Mouse (Mus musculus): ENCODE data around the gene Pde1c. TPM values are rescaled to one million over a fixed set of nuclear protein-coding genes. Genes with fewer than 3 reads are reported as not detected.

The Pde1c gene
- polyA plus RNA-seq, 1 experiment = 0.01 TPM

DNA sequence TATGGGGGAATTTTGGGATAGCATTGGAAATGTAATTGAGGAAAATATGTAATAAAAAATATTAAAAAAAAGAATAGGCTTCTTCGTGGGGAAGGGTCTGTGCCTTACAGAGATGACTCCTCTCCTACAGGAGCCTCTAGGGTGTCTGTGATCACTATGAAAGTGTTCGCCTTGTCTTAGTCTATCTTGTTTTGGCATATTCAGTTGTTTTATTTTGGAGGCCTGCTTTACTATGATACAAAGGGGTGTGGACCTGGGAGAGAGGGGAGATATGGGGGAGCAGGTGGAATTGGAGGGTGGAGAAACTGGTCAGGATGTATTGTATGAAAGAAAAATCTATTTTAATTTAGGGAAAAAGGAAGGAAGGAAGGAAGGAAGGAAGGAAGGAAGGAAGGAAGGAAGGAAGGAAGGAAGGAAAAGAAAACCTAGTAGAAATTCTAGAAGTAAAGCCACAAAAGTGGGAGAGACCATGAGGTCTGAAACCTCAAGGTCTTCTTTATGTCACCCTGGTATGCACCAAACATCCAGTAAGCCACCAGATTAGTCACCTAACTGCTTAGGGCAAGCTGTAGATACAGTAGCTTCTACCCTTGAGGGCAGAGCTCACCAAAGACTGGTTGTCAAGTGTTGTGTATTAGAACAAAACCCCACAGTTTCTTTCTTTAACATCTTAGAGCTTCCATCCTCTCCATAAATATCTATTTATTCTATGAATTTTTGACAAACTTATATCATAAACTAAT lies 311.2 kb downstream of the Pde1c start:
- Histone ChIP-seq H3K27me3 (ENCODE audit: control insufficient read depth) (no peaks in the 10 kb centered on the region), H3K4me3 (replicated peaks) (no peak overlapping the region), H3K36me3 (ENCODE audit: control insufficient read depth) (no peaks in the 10 kb centered on the region), H3K9me3 (ENCODE audit: control insufficient read depth, low read length) (no peaks in the 10 kb centered on the region), H3K4me1 (ENCODE audit: control insufficient read depth) (peaks cover 31% of the 10 kb centered on the region)
- TF ChIP-seq GATA1 (IDR thresholded peaks at IDR 0.05; ENCODE audit: low read length) = no peak
- no peak for TF ChIP-seq TAL1 (IDR thresholded peaks at IDR 0.05; ENCODE audit: low read length)

DNA sequence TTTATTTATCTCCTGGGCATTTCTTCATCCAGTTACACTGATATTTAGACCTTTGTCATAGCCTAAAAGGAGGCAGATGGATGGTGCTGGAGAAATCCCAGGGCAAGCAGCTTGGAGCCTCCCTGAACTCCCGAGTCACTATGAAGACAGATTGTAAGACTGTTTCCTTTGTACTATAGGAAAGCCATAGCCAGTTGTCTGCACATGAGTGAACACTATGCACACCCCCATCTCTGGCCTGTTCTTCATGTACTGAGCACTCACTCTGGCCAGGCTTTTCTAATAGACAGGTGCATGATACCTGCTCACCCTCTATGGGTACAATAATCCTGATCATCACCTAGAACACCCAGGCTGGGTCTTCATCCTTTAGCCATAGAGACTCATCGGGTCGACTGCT lies 318.8 kb downstream of the Pde1c start:
- no peaks in the 10 kb centered on the region for H3K36me3 ChIP-seq (ENCODE audit: control insufficient read depth)
- no peaks in the 10 kb centered on the region for H3K27me3 ChIP-seq (ENCODE audit: control insufficient read depth)
- no peaks in the 10 kb centered on the region for H3K9me3 ChIP-seq (ENCODE audit: control insufficient read depth, low read length)
- no peak overlapping the region for H3K4me3 ChIP-seq (replicated peaks)
- no peak for TF ChIP-seq GATA1 (IDR thresholded peaks at IDR 0.05; ENCODE audit: low read length)
- TF ChIP-seq TAL1 (IDR thresholded peaks at IDR 0.05; ENCODE audit: low read length) = no peak
- H3K4me1 ChIP-seq (ENCODE audit: control insufficient read depth) = no peaks in the 10 kb centered on the region

DNA sequence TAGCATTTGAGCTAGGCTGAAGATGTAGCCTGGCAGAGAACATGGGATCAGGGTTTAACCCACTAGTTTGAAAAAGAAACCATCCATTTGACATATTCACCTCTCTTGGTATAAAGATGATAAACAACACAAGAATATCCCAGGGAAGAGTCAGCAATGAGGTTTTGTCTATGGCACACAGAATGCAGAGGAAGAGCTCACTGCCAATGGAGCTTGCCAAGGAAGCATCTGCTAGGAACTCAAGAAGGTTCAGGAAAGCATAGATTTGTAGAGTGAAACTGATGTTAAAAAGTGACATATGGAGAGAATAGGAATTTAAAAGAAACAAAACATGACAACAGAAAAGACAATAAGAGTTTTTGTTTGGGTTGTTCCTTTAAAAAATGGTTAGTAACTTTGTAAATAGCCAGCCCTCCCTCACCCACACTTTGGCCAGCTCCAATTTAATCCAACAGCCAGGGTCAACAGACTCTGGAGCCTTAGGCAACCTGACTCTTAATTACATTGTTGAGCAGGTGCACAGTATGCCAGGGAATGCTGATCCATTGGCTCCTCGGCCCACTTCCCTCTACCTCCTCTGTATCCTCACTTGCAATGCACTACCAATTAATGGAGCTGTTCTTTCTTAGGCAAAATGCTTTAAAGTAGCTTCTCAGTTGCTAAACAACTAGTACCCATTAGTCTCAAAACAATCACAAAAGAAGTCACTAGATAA lies 377.3 kb downstream of the Pde1c start:
- Histone ChIP-seq H3K4me3 (replicated peaks) (no peak overlapping the region), H3K27me3 (ENCODE audit: control insufficient read depth) (no peaks in the 10 kb centered on the region), H3K4me1 (ENCODE audit: control insufficient read depth) (no peaks in the 10 kb centered on the region), H3K9me3 (ENCODE audit: control insufficient read depth, low read length) (no peaks in the 10 kb centered on the region), H3K36me3 (ENCODE audit: control insufficient read depth) (no peaks in the 10 kb centered on the region)
- no peak for TF ChIP-seq TAL1 (IDR thresholded peaks at IDR 0.05; ENCODE audit: low read length)
- TF ChIP-seq GATA1 (IDR thresholded peaks at IDR 0.05; ENCODE audit: low read length) = no peak

DNA sequence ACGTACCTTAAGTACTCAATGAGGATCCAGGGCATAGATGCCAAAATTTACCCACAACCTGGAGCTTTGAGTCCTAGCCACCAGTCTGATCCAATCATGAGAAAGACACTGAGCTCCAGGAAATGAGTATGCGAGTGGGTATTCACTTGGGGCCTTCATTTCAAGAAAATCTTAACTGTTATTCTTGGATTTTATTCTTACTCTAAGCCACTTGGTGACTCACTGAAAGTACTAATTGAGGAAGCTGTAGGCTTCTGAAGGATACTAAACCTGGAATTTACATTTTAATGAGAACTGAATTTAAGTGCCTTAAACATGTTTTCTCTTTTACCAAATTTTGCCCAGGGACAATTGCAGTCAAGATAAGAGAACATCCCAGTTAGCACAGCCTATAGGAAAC lies 392.4 kb downstream of the Pde1c start:
- no peaks in the 10 kb centered on the region for H3K27me3 ChIP-seq (ENCODE audit: control insufficient read depth)
- H3K9me3 ChIP-seq (ENCODE audit: control insufficient read depth, low read length) = no peaks in the 10 kb centered on the region
- H3K36me3 ChIP-seq (ENCODE audit: control insufficient read depth) = no peaks in the 10 kb centered on the region
- TF ChIP-seq TAL1 (IDR thresholded peaks at IDR 0.05; ENCODE audit: low read length) = no peak
- no peak for TF ChIP-seq GATA1 (IDR thresholded peaks at IDR 0.05; ENCODE audit: low read length)
- H3K4me3 ChIP-seq (replicated peaks) = no peak overlapping the region
- no peaks in the 10 kb centered on the region for H3K4me1 ChIP-seq (ENCODE audit: control insufficient read depth)

DNA sequence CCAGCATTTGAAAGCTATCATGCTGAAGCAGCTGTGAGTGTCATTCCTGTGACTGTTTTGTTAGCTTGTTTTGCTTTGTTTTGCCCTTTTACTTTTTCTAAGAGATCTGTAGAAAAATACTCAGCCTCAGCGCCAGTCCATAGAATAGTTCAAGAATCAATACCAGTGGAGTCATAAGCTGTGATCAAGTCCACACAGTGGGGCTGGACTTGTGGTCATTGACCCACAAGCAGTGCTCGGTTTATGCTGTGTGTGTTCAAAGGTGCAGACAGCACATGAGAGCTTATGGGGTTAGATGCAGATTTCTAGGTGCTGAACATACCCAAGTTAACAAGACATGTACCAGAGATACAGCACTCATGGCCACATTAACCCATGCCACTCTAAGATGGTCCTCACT lies 396.7 kb downstream of the Pde1c start:
- TF ChIP-seq TAL1 (IDR thresholded peaks at IDR 0.05; ENCODE audit: low read length) = no peak
- H3K4me1 ChIP-seq (ENCODE audit: control insufficient read depth) = no peaks in the 10 kb centered on the region
- no peaks in the 10 kb centered on the region for H3K36me3 ChIP-seq (ENCODE audit: control insufficient read depth)
- no peaks in the 10 kb centered on the region for H3K9me3 ChIP-seq (ENCODE audit: control insufficient read depth, low read length)
- no peaks in the 10 kb centered on the region for H3K27me3 ChIP-seq (ENCODE audit: control insufficient read depth)
- no peak overlapping the region for H3K4me3 ChIP-seq (replicated peaks)

DNA sequence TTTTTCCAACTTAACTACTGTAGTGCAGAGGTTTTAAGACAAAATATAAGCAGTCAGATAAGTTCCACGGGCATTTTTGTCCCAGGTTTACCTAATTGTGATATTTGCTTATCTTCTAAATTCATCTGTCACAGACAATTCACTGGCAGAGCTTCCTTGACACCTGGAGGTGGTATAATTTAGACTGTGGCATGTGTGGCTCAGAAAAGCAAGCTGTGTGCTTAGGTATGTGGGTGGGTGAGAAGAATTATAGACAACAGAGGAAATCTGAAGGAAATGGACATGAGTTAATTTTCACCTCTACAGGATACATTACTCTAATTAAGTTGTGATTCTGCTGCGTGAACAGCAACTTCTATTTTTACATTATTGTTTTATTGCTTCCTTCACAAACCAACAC lies 400.2 kb downstream of the Pde1c start:
- Histone ChIP-seq H3K9me3 (ENCODE audit: control insufficient read depth, low read length) (no peaks in the 10 kb centered on the region; the same call in 1 of the 2 replicates), H3K4me3 (replicated peaks) (no peak overlapping the region), H3K36me3 (ENCODE audit: control insufficient read depth) (no peaks in the 10 kb centered on the region), H3K27me3 (ENCODE audit: control insufficient read depth) (no peaks in the 10 kb centered on the region), H3K4me1 (ENCODE audit: control insufficient read depth) (no peaks in the 10 kb centered on the region)
- no peak for TF ChIP-seq TAL1 (IDR thresholded peaks at IDR 0.05; ENCODE audit: low read length)
- no peak for TF ChIP-seq GATA1 (IDR thresholded peaks at IDR 0.05; ENCODE audit: low read length)

DNA sequence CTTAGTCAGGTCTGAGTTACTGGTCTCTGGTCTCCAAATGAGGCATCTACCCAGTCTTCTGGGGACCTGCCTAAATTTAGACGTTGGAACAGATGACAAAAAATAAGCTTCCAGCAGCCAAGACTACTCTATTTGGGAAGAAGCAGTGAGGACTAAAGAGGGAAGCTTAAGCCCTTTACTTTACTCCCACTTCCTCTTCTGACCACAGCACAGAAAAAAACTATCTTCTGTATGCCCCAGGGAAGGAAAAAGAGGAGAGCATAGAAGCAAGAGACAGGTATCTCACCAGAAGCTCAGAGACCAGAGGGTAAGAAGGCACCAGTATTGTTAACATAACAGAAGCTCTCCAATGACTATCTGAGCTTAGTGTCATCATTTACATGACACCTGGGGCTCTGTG lies 410.7 kb downstream of the Pde1c start:
- H3K27me3 ChIP-seq (ENCODE audit: control insufficient read depth) = no peaks in the 10 kb centered on the region
- peaks cover 2% of the 10 kb centered on the region; the same call in 1 of the 2 replicates for H3K9me3 ChIP-seq (ENCODE audit: control insufficient read depth, low read length)
- TF ChIP-seq TAL1 (IDR thresholded peaks at IDR 0.05; ENCODE audit: low read length) (no peak), GATA1 (IDR thresholded peaks at IDR 0.05; ENCODE audit: low read length) (no peak)
- H3K4me1 ChIP-seq (ENCODE audit: control insufficient read depth) = no peaks in the 10 kb centered on the region
- H3K36me3 ChIP-seq (ENCODE audit: control insufficient read depth) = no peaks in the 10 kb centered on the region
- no peak overlapping the region for H3K4me3 ChIP-seq (replicated peaks)

DNA sequence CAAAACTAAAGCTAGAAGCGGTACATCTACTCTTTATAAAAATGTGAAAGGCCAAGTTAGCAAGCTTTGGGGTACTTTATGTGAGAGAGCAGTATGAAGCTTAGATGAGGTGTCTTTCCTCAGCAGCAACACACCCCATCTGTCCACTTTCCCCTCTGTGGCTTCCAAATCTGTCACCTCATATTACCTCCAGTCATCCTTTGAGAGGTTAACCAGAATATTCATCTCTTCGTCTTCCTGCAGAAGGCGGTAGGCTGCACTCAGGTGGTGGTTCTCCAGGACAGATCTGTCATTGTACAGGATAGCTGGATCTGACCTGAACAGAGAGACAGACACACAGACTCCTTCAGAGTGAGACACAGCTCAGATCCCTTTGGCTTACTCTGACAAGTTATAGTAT lies 412.1 kb downstream of the Pde1c start:
- H3K4me3 ChIP-seq (replicated peaks) = no peak overlapping the region
- TF ChIP-seq TAL1 (IDR thresholded peaks at IDR 0.05; ENCODE audit: low read length) (no peak), GATA1 (IDR thresholded peaks at IDR 0.05; ENCODE audit: low read length) (no peak)
- no peaks in the 10 kb centered on the region; the same call in 1 of the 2 replicates for H3K9me3 ChIP-seq (ENCODE audit: control insufficient read depth, low read length)
- H3K4me1 ChIP-seq (ENCODE audit: control insufficient read depth) = no peaks in the 10 kb centered on the region
- no peaks in the 10 kb centered on the region for H3K36me3 ChIP-seq (ENCODE audit: control insufficient read depth)
- no peaks in the 10 kb centered on the region for H3K27me3 ChIP-seq (ENCODE audit: control insufficient read depth)

DNA sequence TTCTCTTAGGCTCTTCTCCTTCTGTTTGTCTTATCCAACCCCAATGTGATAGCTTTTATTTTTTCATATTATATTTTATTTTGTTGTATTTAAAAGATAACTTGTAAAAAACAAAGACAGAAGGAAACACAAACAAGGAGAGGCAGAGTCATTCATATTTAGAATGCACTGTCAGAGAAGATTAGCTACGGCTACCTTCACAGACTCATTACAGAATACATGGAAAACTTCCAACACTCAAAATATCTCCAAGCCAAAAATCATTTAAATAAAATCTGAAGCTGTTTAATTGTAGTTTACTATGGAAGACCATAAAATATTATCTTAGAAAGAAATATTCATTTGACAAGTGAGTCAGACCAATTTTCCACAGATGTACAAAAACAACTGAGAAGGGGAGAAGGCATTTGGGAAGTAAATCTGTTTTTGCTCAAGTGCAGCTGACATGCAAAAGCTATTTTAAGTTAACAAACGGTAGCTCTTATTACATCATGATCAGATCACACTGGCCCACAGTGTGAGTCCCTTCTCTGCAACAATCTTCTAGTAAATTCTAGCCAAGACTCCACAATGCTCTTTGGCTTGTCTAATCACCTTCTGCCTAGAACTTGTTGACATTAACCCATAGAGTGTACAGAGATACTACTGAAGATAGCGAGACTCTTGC lies 438.3 kb downstream of the Pde1c start:
- Histone ChIP-seq H3K36me3 (ENCODE audit: control insufficient read depth) (no peaks in the 10 kb centered on the region), H3K4me1 (ENCODE audit: control insufficient read depth) (no peaks in the 10 kb centered on the region), H3K27me3 (ENCODE audit: control insufficient read depth) (no peaks in the 10 kb centered on the region), H3K9me3 (ENCODE audit: control insufficient read depth, low read length) (no peaks in the 10 kb centered on the region), H3K4me3 (replicated peaks) (no peak overlapping the region)
- TF ChIP-seq GATA1 (IDR thresholded peaks at IDR 0.05; ENCODE audit: low read length) = no peak
- no peak for TF ChIP-seq TAL1 (IDR thresholded peaks at IDR 0.05; ENCODE audit: low read length)
